Mouse (Mus musculus) kidney, embryonic 14.5 days (tissue): Measurements from ENCODE around the gene 1700013G24Rik. TPM values are rescaled to one million over a fixed set of nuclear protein-coding genes. Genes with fewer than 3 reads are reported as not detected.

Source experiments
- ATAC-seq: fragments of 200-750 bp; cut with Nextera tagmentation; 2 replicates; pipeline ENCODE4 v1.8.0; 2017; ENCODE audit warnings: moderate number of reproducible peaks, mild to moderate bottlenecking, moderate TSS enrichment, moderate library complexity; ENCODE audit not compliant: low FRiP score, low TSS enrichment
- H3K27ac ChIP-seq: fragments of 300-500 bp; sonication (generic); 2 replicates; pipeline ENCODE4 v1.5.1; 2014; ENCODE audit warnings: low read depth, mild to moderate bottlenecking, low read length, moderate library complexity, mixed read lengths
- H3K27me3 ChIP-seq: fragments of 300-500 bp; sonication (generic); 2 replicates; pipeline ENCODE4 v1.6.1; 2014; ENCODE audit warnings: mild to moderate bottlenecking, low read length; ENCODE audit not compliant: control insufficient read depth, insufficient read depth
- H3K36me3 ChIP-seq: fragments of 300-500 bp; sonication (generic); 2 replicates; pipeline ENCODE4 v1.6.1; 2014; ENCODE audit warnings: low read length, mixed read lengths; ENCODE audit not compliant: control insufficient read depth, insufficient read depth
- H3K4me1 ChIP-seq: fragments of 300-500 bp; sonication (generic); 2 replicates; pipeline ENCODE4 v1.6.1; 2014; ENCODE audit warnings: low read length, mixed read lengths; ENCODE audit not compliant: control insufficient read depth, insufficient read depth
- H3K4me2 ChIP-seq: fragments of 300-500 bp; sonication (generic); replicated peaks from 2 replicates; pipeline ENCODE4 v1.6.1; 2014; ENCODE audit warnings: low read depth, mild to moderate bottlenecking, low read length
- H3K4me3 ChIP-seq: fragments of 300-500 bp; sonication (generic); 2 replicates; pipeline ENCODE4 v1.5.1; 2014; ENCODE audit warnings: mild to moderate bottlenecking, low read length
- H3K9ac ChIP-seq: fragments of 300-500 bp; sonication (generic); 2 replicates; pipeline ENCODE4 v1.6.1; 2014; ENCODE audit warnings: low read depth, mild to moderate bottlenecking, low read length, moderate library complexity
- H3K9me3 ChIP-seq: fragments of 300-500 bp; sonication (generic); 2 replicates; pipeline ENCODE4 v1.6.1; 2016; ENCODE audit warnings: low read length; ENCODE audit not compliant: control insufficient read depth
- WGBS: fragments of 180-500 bp; shearing (Covaris S2); extraction: QIAGEN DNeasy Blood & Tissue Kit; methylation state at CpG from one replicate; pipeline ENCODE4 v1.1.7; 2014; 5-methylcytosine and 5-hydroxymethylcytosine counted together
- polyA plus RNA-seq: library from polyadenylated mRNA; unstranded; fragments of >200 nt; fragmentation: Nextera tagmentation; extraction: Ambion mirVana; gene quantifications from 2 replicates; pipeline ENCODE4 v1.2.1, GENCODE M21; 2014

1700013G24Rik gene
- polyA plus RNA-seq, 1 experiment from 2014 or later = not detected

DNA sequence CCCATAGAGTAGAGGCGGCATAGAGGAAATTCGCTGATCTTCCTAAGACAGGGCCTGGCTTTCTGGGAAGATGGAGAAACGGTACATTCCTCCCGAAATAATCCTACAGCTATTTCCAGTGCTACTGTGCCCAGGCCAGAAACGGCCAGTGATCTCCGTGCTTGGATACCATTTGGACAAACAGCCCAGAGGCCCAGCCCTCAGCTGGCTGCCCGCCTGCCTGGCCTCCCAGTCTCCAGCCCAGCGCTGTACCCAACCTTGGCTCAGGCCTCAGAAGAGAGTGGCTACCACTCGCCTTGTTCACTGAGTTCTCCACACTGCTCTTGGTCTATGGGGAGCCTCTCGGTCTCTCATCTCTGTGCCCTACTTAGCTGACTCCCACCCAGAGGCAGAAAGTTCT is 3.4 kb upstream of the 1700013G24Rik start:
- no peak overlapping the region for H3K9ac ChIP-seq
- H3K4me3 ChIP-seq = no peak overlapping the region
- H3K4me2 ChIP-seq = no peak overlapping the region
- H3K9me3 ChIP-seq = no peaks in the 10 kb centered on the region
- 79% methylated on average over 10 of the region's 10 CpGs for WGBS
- ATAC-seq = no peak
- no peaks in the 10 kb centered on the region for H3K36me3 ChIP-seq
- H3K4me1 ChIP-seq = peaks cover 12% of the 10 kb centered on the region
- no peaks in the 10 kb centered on the region for H3K27me3 ChIP-seq
- H3K27ac ChIP-seq = no peak overlapping the region

- 94% methylated on average over 6 of the region's 6 CpGs for WGBS
- Histone ChIP-seq H3K9me3 (no peaks in the 10 kb centered on the region), H3K4me3 (no peak overlapping the region), H3K36me3 (no peaks in the 10 kb centered on the region), H3K27ac (no peak overlapping the region), H3K4me2 (no peak overlapping the region), H3K4me1 (peaks cover 12% of the 10 kb centered on the region), H3K9ac (no peak overlapping the region), H3K27me3 (no peaks in the 10 kb centered on the region)
- ATAC-seq = no peak
Measured at GRCm38 (mm10) chr4:137452190-137452589, 894 bp upstream of the 1700013G24Rik start.

DNA sequence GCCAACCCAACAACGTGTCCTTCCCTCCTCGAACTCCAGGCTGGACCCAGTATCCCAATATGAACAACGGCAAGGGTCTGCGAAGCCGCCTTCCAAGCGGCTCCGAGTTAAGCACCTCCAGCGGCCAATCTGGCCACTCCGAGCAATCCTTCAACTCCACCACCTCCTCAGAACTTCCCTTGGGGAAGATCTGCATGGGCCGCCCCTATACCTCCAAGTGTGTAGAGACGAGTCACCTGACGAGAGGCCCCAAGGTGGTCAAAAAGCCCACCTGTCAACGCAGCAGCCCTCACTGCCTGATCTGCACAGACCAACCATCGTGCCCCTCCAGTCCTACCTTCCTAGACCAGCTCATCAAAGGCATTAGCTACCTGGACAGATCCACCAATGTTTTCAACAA is 1.5 kb downstream of the 1700013G24Rik start:
- H3K4me2 ChIP-seq = no peak overlapping the region
- no peaks in the 10 kb centered on the region for H3K36me3 ChIP-seq
- no peaks in the 10 kb centered on the region for H3K27me3 ChIP-seq
- no peak overlapping the region for H3K27ac ChIP-seq
- H3K9me3 ChIP-seq = no peaks in the 10 kb centered on the region
- no peak for ATAC-seq
- WGBS = 93% methylated on average over 14 of the region's 14 CpGs
- H3K4me3 ChIP-seq = no peak overlapping the region
- peaks cover 8% of the 10 kb centered on the region; the same call in 1 of the 2 replicates for H3K4me1 ChIP-seq
- H3K9ac ChIP-seq = no peak overlapping the region

GRCm38 (mm10) chr4:137456581-137456980 is 3.5 kb downstream of the 1700013G24Rik start:
- H3K4me1 ChIP-seq = peaks cover 14% of the 10 kb centered on the region; the same call in 1 of the 2 replicates
- no peak overlapping the region for H3K27ac ChIP-seq
- 81% methylated on average over 12 of the region's 12 CpGs for WGBS
- H3K9ac ChIP-seq = no peak overlapping the region
- no peaks in the 10 kb centered on the region for H3K27me3 ChIP-seq
- no peaks in the 10 kb centered on the region for H3K9me3 ChIP-seq
- H3K4me2 ChIP-seq = no peak overlapping the region
- H3K4me3 ChIP-seq = no peak overlapping the region
- ATAC-seq = no peak
- H3K36me3 ChIP-seq = no peaks in the 10 kb centered on the region

- Histone ChIP-seq H3K4me3 (no peak overlapping the region), H3K9me3 (no peaks in the 10 kb centered on the region), H3K4me1 (peaks cover 14% of the 10 kb centered on the region; the same call in 1 of the 2 replicates), H3K27me3 (no peaks in the 10 kb centered on the region), H3K4me2 (no peak overlapping the region), H3K36me3 (no peaks in the 10 kb centered on the region), H3K27ac (no peak overlapping the region), H3K9ac (no peak overlapping the region)
- 76% methylated on average over 4 of the region's 4 CpGs for WGBS
- no peak for ATAC-seq
Measured at GRCm38 (mm10) chr4:137457292-137457691, 4.2 kb downstream of the 1700013G24Rik start.

DNA sequence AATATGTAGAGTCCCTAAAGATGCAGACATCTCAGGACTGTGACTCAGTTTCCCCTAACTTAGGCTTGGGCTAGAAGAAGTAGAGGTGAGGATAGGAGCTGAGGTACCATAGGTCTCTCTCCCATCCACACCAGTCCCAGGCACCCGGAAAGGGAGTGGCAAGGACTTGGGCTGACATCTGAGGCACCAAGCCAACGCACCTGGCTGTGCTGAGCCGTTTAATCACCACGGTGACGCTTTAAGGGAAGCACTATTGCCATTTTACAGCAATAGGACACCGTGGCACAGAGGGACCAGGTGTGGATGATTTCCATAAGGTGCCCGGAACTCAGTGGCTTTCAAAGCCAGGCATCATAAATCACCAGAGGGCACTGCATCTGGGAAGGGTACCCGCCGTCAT is 5.2 kb downstream of the 1700013G24Rik start:
- no peak for ATAC-seq
- 78% methylated on average over 9 of the region's 9 CpGs for WGBS
- no peak overlapping the region for H3K27ac ChIP-seq

GRCm38 (mm10) chr4:137458861-137459260 is 5.8 kb downstream of the 1700013G24Rik start:
- 40% methylated on average over 5 of the region's 5 CpGs for WGBS
- Histone ChIP-seq H3K4me3 (no peak overlapping the region), H3K36me3 (no peaks in the 10 kb centered on the region), H3K4me2 (no peak overlapping the region), H3K27ac (no peak overlapping the region), H3K9me3 (no peaks in the 10 kb centered on the region), H3K27me3 (no peaks in the 10 kb centered on the region), H3K9ac (no peak overlapping the region), H3K4me1 (peaks cover 14% of the 10 kb centered on the region; the same call in 1 of the 2 replicates)
- no peak for ATAC-seq

More for the DNA sequence above, 5.2 kb downstream of the 1700013G24Rik start:
- no peak overlapping the region for H3K4me2 ChIP-seq
- H3K4me3 ChIP-seq = no peak overlapping the region
- H3K9ac ChIP-seq = no peak overlapping the region
- H3K36me3 ChIP-seq = no peaks in the 10 kb centered on the region
- peaks cover 14% of the 10 kb centered on the region; the same call in 1 of the 2 replicates for H3K4me1 ChIP-seq
- no peaks in the 10 kb centered on the region for H3K27me3 ChIP-seq
- H3K9me3 ChIP-seq = no peaks in the 10 kb centered on the region

GRCm38 (mm10) chr4:137460676-137461075 is 7.6 kb downstream of the 1700013G24Rik start:
- Histone ChIP-seq H3K27ac (peak overlapping the region; percentile 30; the same call in 1 of the 2 replicates), H3K27me3 (no peaks in the 10 kb centered on the region), H3K4me3 (no peak overlapping the region), H3K9ac (no peak overlapping the region), H3K4me2 (no peak overlapping the region), H3K36me3 (no peaks in the 10 kb centered on the region), H3K9me3 (no peaks in the 10 kb centered on the region), H3K4me1 (peaks cover 20% of the 10 kb centered on the region; the same call in 1 of the 2 replicates)
- 70% methylated on average over 14 of the region's 14 CpGs for WGBS
- ATAC-seq = no peak

- H3K4me2 ChIP-seq = no peak overlapping the region
- no peak for ATAC-seq
- H3K27ac ChIP-seq = peak overlapping the region; percentile 30; the same call in 1 of the 2 replicates
- no peaks in the 10 kb centered on the region for H3K27me3 ChIP-seq
- H3K4me3 ChIP-seq = no peak overlapping the region
- peaks cover 20% of the 10 kb centered on the region; the same call in 1 of the 2 replicates for H3K4me1 ChIP-seq
- no peak overlapping the region for H3K9ac ChIP-seq
- no peaks in the 10 kb centered on the region for H3K9me3 ChIP-seq
- H3K36me3 ChIP-seq = no peaks in the 10 kb centered on the region
- 66% methylated on average over 4 of the region's 4 CpGs for WGBS
Measured at GRCm38 (mm10) chr4:137461217-137461616, 8.1 kb downstream of the 1700013G24Rik start.
